Mouse (Mus musculus): ENCODE measurements around the gene Capn11.

DNA sequence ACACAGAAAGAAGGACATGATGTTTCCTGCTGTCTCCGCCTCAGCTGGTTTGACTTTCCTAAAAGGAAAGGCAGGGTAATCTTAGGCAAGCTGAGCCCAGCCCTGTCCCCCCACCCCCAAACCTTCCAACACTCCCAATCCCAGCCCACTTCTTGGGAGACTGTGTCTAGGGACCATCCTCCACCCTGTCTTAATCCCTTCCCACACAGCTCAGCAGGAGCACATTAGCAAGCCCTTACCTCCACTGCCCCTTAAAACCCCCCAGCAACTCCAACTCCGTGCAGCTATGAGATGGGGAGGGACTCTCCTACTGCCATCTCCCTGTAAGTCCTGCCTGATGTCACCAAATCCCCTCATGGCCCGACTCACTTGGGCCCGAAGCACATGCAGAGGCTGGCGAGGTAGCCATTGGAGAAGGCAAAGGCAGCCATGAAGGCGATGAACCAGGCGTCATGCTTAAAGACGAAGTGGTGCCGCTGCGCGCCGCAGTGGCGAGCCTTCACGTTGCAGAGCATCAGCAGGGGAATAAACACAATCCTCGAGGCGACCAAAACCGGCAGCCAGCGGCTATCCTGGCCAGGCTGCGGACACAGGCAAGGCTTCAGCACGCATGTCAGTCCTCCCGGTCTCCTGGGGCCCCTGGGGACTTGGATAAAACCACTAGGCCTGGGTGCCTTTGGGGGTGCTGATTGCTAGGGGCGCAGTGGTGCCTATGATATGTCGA, 73.2 kb downstream of the Capn11 start:
- no peak for TF ChIP-seq CTCF (IDR thresholded peaks at IDR 0.05; ENCODE audit: control insufficient read depth, insufficient read depth, insufficient replicate concordance, low read depth, low read length)
- TF ChIP-seq POLR2A (IDR thresholded peaks at IDR 0.05; ENCODE audit: control insufficient read depth, low read depth, low read length) = 0 out of 2 replicates have a peak, but pooled peaks have one; percentile 9
